Mouse (Mus musculus): Measurements from ENCODE around the gene Arhgap1. TPM values are rescaled to one million over a fixed set of nuclear protein-coding genes. Genes with fewer than 3 reads are reported as not detected.

Gene Arhgap1
- polyA plus RNA-seq, 1 experiment = 52.7 TPM

DNA sequence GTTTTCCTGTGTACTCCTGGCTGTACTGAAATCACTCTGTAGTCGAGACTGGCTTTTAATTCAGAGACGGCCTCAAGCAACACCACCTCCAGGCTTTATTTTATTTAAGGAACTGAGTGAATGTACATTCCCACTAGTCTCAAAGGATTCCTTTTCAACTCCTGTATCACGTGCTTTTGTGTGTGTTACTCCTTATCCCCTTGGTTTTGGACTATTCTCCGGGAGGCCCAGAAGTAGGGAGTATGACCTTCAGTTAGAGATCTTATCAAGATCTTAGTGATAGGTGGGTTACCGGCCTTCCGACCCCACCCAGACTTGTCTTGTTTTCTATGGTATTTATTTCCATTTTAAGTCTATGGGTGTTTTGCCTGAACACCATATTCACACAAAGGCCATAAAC lies 56.1 kb downstream of the Arhgap1 start:
- Histone ChIP-seq H3K27me3 (ENCODE audit: control insufficient read depth, insufficient read depth, insufficient read length) (no peaks in the 10 kb centered on the region), H3K4me3 (no peak overlapping the region), H3K79me2 (ENCODE audit: control insufficient read depth, insufficient read depth) (peaks cover 16% of the 10 kb centered on the region), H3ac (ENCODE audit: control insufficient read depth, insufficient read length) (no peak overlapping the region), H3K4me2 (ENCODE audit: low read depth) (no peak overlapping the region), H3K36me3 (ENCODE audit: control insufficient read depth, insufficient read depth) (no peaks in the 10 kb centered on the region)
- TF ChIP-seq E2F4 (IDR thresholded peaks at IDR 0.05; ENCODE audit: insufficient read depth) (no peak), USF1 (IDR thresholded peaks at IDR 0.05; ENCODE audit: low read depth) (no peak), MYOD1 (IDR thresholded peaks at IDR 0.05; ENCODE audit: control insufficient read depth in 1 of 3, insufficient read length in 2 of 3, low read depth in 2 of 3) (no peak), TCF12 (IDR thresholded peaks at IDR 0.05; ENCODE audit: insufficient read depth, poor library complexity, severe bottlenecking) (no peak), POLR2AphosphoS2 (IDR thresholded peaks at IDR 0.05; ENCODE audit: insufficient read length, low read depth) (no peak), CEBPB (IDR thresholded peaks at IDR 0.05; ENCODE audit: insufficient read depth, poor library complexity, severe bottlenecking) (no peak), MYOG (IDR thresholded peaks at IDR 0.05; ENCODE audit: control insufficient read depth in 1 of 3, insufficient read depth in 1 of 3, insufficient read length in 2 of 3, low read depth in 2 of 3) (no peak), SRF (IDR thresholded peaks at IDR 0.05; ENCODE audit: control insufficient read depth, insufficient read length, low read depth) (no peak), POLR2A (IDR thresholded peaks at IDR 0.05; ENCODE audit: insufficient read length, low read depth) (no peak), REST (IDR thresholded peaks at IDR 0.05; ENCODE audit: insufficient read depth, insufficient read length) (no peak), MAX (IDR thresholded peaks at IDR 0.05; ENCODE audit: low read depth) (no peak), TCF3 (IDR thresholded peaks at IDR 0.05; ENCODE audit: insufficient read length, low read depth) (no peak)

DNA sequence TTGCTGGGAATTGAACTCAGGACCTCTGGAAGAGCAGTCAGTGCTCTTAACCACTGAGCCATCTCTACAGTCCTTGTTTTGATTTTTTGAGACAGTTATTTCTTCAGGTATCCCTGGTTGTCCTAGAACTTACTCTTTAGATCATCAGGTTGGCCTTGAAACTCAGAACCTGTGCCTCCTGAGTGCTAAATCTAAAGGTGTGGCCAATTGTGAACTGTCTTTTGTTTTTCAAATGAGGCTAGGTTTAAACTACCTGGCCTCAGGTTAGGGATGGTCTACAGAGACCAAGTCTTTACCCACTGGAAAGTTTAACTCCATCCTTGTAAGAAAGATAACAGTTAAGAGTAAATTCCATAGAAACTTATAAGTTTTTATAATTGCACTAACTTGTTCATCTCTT lies 56.8 kb downstream of the Arhgap1 start:
- H3K4me3 ChIP-seq = no peak overlapping the region
- no peak overlapping the region for H3K4me2 ChIP-seq (ENCODE audit: low read depth)
- no peak overlapping the region for H3ac ChIP-seq (ENCODE audit: control insufficient read depth, insufficient read length)
- H3K27me3 ChIP-seq (ENCODE audit: control insufficient read depth, insufficient read depth, insufficient read length) = no peaks in the 10 kb centered on the region
- H3K36me3 ChIP-seq (ENCODE audit: control insufficient read depth, insufficient read depth) = no peaks in the 10 kb centered on the region
- TF ChIP-seq USF1 (IDR thresholded peaks at IDR 0.05; ENCODE audit: low read depth) = no peak
- no peak for TF ChIP-seq E2F4 (IDR thresholded peaks at IDR 0.05; ENCODE audit: insufficient read depth)
- TF ChIP-seq TCF3 (IDR thresholded peaks at IDR 0.05; ENCODE audit: insufficient read length, low read depth) = no peak
- TF ChIP-seq MAX (IDR thresholded peaks at IDR 0.05; ENCODE audit: low read depth) = no peak
- TF ChIP-seq MYOG (IDR thresholded peaks at IDR 0.05; ENCODE audit: control insufficient read depth in 1 of 3, insufficient read depth in 1 of 3, insufficient read length in 2 of 3, low read depth in 2 of 3) = no peak
- TF ChIP-seq MYOD1 (IDR thresholded peaks at IDR 0.05; ENCODE audit: control insufficient read depth in 1 of 3, insufficient read length in 2 of 3, low read depth in 2 of 3) = no peak
- no peak for TF ChIP-seq CEBPB (IDR thresholded peaks at IDR 0.05; ENCODE audit: insufficient read depth, poor library complexity, severe bottlenecking)
- no peak for TF ChIP-seq POLR2A (IDR thresholded peaks at IDR 0.05; ENCODE audit: insufficient read length, low read depth)
- no peak for TF ChIP-seq POLR2AphosphoS2 (IDR thresholded peaks at IDR 0.05; ENCODE audit: insufficient read length, low read depth)
- no peak for TF ChIP-seq REST (IDR thresholded peaks at IDR 0.05; ENCODE audit: insufficient read depth, insufficient read length)
- TF ChIP-seq TCF12 (IDR thresholded peaks at IDR 0.05; ENCODE audit: insufficient read depth, poor library complexity, severe bottlenecking) = no peak
- no peak for TF ChIP-seq SRF (IDR thresholded peaks at IDR 0.05; ENCODE audit: control insufficient read depth, insufficient read length, low read depth)
- peaks cover 16% of the 10 kb centered on the region for H3K79me2 ChIP-seq (ENCODE audit: control insufficient read depth, insufficient read depth)

DNA sequence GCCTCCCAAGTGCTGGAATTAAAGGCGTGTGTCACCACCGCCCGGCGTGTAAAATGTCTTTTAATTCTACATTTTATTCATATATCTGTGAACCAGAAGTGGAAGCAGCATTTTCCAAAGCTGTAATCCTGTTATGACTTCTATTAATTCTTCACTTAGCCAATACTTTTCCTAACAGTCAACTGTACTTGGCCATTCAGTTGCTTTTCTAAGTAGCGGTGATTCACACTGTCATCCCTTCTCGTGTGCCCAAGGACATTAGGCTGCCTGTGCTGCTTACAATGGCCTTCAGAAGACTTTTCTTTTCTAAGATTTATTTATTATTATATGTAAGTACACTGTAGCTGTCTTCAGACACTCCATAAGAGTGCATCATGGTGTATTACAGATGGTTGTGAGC lies 58.7 kb downstream of the Arhgap1 start:
- TF ChIP-seq TCF12 (IDR thresholded peaks at IDR 0.05; ENCODE audit: insufficient read depth, poor library complexity, severe bottlenecking) (no peak), E2F4 (IDR thresholded peaks at IDR 0.05; ENCODE audit: insufficient read depth) (no peak), MAX (IDR thresholded peaks at IDR 0.05; ENCODE audit: low read depth) (no peak), TCF3 (IDR thresholded peaks at IDR 0.05; ENCODE audit: insufficient read length, low read depth) (no peak), SRF (IDR thresholded peaks at IDR 0.05; ENCODE audit: control insufficient read depth, insufficient read length, low read depth) (no peak), MYOG (IDR thresholded peaks at IDR 0.05; ENCODE audit: control insufficient read depth in 1 of 3, insufficient read depth in 1 of 3, insufficient read length in 2 of 3, low read depth in 2 of 3) (no peak), USF1 (IDR thresholded peaks at IDR 0.05; ENCODE audit: low read depth) (no peak), REST (IDR thresholded peaks at IDR 0.05; ENCODE audit: insufficient read depth, insufficient read length) (no peak), CEBPB (IDR thresholded peaks at IDR 0.05; ENCODE audit: insufficient read depth, poor library complexity, severe bottlenecking) (no peak), POLR2A (IDR thresholded peaks at IDR 0.05; ENCODE audit: insufficient read length, low read depth) (no peak), MYOD1 (IDR thresholded peaks at IDR 0.05; ENCODE audit: control insufficient read depth in 1 of 3, insufficient read length in 2 of 3, low read depth in 2 of 3) (no peak), POLR2AphosphoS2 (IDR thresholded peaks at IDR 0.05; ENCODE audit: insufficient read length, low read depth) (no peak)
- H3ac ChIP-seq (ENCODE audit: control insufficient read depth, insufficient read length) = no peak overlapping the region
- peaks cover 16% of the 10 kb centered on the region for H3K79me2 ChIP-seq (ENCODE audit: control insufficient read depth, insufficient read depth)
- no peak overlapping the region for H3K4me3 ChIP-seq
- no peaks in the 10 kb centered on the region for H3K27me3 ChIP-seq (ENCODE audit: control insufficient read depth, insufficient read depth, insufficient read length)
- H3K4me2 ChIP-seq (ENCODE audit: low read depth) = no peak overlapping the region
- no peaks in the 10 kb centered on the region for H3K36me3 ChIP-seq (ENCODE audit: control insufficient read depth, insufficient read depth)

DNA sequence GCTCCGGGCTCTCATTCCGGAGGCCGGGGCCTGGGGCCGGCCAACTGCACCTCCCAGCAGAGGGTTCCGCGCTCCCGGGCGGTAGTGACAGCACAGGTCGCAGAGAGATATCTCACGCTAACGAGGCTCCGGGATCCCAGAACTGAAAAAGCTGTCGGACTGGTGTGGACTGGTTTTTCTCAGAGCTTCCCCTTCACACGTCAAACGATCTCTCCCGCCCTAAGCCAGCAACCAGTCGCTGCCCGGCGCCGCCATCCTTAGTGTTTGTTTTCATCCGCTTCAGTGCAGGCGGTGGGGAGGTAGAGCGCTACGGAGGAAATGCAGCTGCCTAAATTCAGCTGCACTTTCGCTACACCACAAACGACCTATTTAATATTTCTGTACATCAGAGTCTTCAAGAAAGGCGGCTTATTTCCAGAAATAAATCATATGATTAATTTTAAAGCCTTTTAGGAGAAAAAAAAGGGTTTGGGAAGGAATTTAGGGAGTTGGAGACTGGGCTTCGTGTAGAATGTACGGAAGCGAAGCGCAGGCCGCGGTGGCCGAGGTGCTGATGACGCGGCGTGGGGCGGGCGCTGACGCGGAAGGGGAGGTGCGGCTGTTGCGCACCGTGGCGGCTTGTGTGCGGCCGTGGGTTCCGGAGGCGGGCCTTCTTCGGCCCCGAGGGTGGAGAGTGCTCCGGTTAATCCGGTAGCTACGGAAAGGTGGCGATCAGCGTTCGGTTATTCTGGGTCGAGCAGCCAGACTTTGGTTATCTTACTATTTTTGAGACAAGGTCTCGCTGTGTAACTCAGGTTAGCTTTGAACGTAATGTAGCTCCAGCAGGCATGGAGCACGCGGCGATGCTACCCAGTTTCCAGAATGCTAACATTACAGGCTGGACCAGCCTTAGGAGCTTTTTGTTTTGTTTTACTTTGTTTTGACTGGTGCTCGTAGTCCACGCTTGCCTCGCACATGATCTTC lies 60.9 kb downstream of the Arhgap1 start, which contains the start of the genes Atg13 and Harbi1:
Atg13 (minus strand) TSS at position 305 of the 963 bp plus-strand sequence.
Harbi1 (plus strand) TSS at position 581 of the 963 bp plus-strand sequence.
- H3ac ChIP-seq (ENCODE audit: control insufficient read depth, insufficient read length) = peak within 1 kb of the TSS; percentile 23
- H3K79me2 ChIP-seq (ENCODE audit: control insufficient read depth, insufficient read depth) = peaks cover 16% of the 10 kb centered on the region
- H3K4me2 ChIP-seq (ENCODE audit: low read depth) = peak within 1 kb of the TSS; percentile 92
- H3K36me3 ChIP-seq (ENCODE audit: control insufficient read depth, insufficient read depth) = no peaks in the 10 kb centered on the region
- no peaks in the 10 kb centered on the region for H3K27me3 ChIP-seq (ENCODE audit: control insufficient read depth, insufficient read depth, insufficient read length)
- H3K4me3 ChIP-seq = peak within 1 kb of the TSS; percentile 95
- TF ChIP-seq MYOG (IDR thresholded peaks at IDR 0.05; ENCODE audit: control insufficient read depth in 1 of 3, insufficient read depth in 1 of 3, insufficient read length in 2 of 3, low read depth in 2 of 3) = peak in 2 of 3 experiments; percentile 47 to 73
- peak in 2 of 3 experiments; percentile 40 to 61 for TF ChIP-seq MYOD1 (IDR thresholded peaks at IDR 0.05; ENCODE audit: control insufficient read depth in 1 of 3, insufficient read length in 2 of 3, low read depth in 2 of 3)
- TF ChIP-seq POLR2A (IDR thresholded peaks at IDR 0.05; ENCODE audit: insufficient read length, low read depth) = peak; percentile 74
- peak; percentile 82 for TF ChIP-seq POLR2AphosphoS2 (IDR thresholded peaks at IDR 0.05; ENCODE audit: insufficient read length, low read depth)
- no peak for TF ChIP-seq E2F4 (IDR thresholded peaks at IDR 0.05; ENCODE audit: insufficient read depth)
- TF ChIP-seq SRF (IDR thresholded peaks at IDR 0.05; ENCODE audit: control insufficient read depth, insufficient read length, low read depth) = no peak
